Mouse (Mus musculus) liver, adult (tissue): ENCODE measurements around the gene Sdad1.

Experiments used
- GATA4 ChIP-seq: IDR thresholded peaks from 2 replicates; pipeline ENCODE4 v1.6.1; 2014; ENCODE audit warnings: mild to moderate bottlenecking, low read length; ENCODE audit not compliant: insufficient replicate concordance

Gene Sdad1

GRCm38 (mm10) chr5:92309681-92310511 is at the start of gene Sdad1:
Gene Sdad1, minus strand, starts transcription at chr5:92310479.
- peak; percentile 39; the same call in 1 of the 2 replicates for TF ChIP-seq GATA4

DNA sequence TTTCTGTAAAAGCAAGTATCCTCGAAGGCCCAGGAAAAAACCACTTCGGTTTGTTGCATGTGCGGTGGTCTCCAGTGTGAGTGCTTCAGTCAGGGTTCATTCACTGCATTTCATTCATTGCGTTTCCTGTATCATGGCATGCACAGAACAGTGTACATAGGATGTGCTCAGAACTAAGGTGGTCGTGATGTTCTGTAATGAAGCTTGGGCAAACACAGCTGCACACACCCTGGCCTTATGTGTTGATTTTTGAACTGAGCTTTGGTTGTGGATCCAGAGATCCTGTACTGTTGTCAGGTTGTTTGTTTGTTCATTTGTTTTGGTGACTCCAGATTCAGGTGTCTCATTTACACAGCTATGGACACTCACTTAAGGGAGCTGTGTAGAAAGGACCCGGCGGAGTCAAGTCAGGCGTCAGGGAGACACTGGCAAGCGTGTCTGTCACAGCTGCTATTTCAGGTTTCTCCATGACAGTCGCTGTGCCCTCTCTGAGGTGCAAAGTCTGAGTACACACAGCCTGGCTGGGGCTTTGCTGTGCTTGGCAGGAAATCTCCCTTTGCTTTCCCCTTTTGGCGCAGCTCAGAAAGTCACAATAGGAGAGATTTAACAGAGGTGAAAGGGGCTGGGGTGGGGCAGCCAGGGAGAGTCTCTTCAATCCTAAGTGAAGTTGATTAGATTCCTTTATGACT is 48.6 kb upstream of the Sdad1 start:
- no peak for TF ChIP-seq GATA4

GRCm38 (mm10) chr5:92358033-92358432 is 47.8 kb upstream of the Sdad1 start:
- TF ChIP-seq GATA4: no peak

- no peak; the same call in 1 of the 2 replicates for TF ChIP-seq GATA4
Observed at GRCm38 (mm10) chr5:92353517-92353916, 43.2 kb upstream of the Sdad1 start.

DNA sequence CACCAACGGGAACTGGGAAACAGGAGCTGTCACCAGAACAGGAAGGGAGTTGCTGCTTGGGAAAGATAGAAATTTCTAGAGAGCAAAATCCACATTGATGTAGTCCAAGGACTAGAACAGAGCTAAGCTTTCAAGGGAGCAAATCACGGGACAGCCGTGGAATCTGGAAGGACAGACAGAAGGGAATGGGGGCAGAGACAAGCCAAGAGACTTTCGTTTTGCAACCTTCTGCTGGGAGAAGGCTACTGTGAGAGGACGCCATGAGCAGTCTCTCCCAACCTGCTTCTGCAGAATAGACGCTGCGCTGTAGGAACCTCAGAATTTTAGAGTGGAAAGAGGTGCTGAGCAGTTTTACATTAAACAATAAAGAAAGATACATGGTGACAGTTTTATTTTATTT is 39.5 kb upstream of the Sdad1 start:
- no peak for TF ChIP-seq GATA4

- peak; percentile 57; the same call in 1 of the 2 replicates for TF ChIP-seq GATA4
Observed at GRCm38 (mm10) chr5:92348794-92349413, 38.6 kb upstream of the Sdad1 start, which contains the start of gene Cxcl10. Gene Cxcl10, minus strand, starts transcription at chr5:92348889.

DNA sequence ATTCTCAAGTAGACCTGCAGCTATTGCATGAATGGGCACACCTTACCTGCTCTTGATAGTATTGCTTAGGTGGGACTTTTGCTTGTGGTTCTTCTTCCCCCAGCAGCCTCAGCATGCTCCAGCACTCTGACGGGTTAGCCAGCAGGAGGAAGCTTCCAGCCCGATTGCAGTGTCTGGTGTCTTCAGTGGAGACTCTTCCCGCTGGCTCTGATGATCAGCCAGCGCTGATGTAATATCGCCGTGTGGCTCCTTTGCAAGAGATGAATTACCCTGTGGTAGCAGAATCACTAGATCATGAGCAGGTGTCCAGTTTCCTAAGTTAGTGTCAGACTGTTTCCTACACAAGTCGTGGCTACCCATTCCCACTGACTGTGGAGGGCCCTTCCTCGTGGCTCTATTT is 34.7 kb upstream of the Sdad1 start:
- TF ChIP-seq GATA4: no peak

DNA sequence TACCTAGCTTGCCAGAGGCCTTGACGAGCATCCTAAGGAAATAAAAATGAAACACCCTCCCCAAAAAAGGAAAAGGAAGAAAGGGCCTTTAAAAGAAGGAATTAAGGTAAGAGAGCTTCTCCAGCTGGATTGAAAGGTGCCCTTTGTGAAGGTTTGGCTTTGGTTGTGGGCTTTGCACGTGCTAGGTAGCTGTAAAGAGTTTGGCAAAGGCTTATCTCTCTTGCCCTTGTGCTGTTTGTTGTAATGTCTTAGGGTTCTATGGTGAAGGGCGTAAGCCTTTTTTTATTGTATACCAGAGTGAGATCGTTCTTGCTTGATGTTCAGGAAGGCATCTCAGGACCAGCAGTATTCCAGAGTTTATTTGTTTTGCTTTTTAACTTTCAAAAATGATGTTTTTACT is 30.3 kb upstream of the Sdad1 start:
- no peak for TF ChIP-seq GATA4

DNA sequence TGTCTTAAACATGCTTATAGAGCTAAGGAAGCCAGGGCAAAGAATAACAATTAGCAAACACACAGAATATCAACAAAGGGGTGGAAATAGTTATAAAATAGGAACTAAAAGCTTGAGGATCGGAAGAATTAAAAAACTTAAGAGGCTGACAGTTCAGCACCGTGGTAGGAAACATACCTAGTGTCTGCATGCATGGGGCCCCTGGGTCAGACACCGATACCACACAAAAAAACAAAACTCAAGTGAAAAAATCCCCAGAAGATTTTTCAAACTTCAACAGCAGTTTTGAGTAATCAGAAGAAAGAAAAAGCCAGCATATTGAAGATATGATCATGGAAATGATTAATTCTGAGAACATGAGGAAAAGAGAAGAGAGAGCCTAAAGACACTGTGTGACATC is 26.5 kb upstream of the Sdad1 start:
- no peak for TF ChIP-seq GATA4

DNA sequence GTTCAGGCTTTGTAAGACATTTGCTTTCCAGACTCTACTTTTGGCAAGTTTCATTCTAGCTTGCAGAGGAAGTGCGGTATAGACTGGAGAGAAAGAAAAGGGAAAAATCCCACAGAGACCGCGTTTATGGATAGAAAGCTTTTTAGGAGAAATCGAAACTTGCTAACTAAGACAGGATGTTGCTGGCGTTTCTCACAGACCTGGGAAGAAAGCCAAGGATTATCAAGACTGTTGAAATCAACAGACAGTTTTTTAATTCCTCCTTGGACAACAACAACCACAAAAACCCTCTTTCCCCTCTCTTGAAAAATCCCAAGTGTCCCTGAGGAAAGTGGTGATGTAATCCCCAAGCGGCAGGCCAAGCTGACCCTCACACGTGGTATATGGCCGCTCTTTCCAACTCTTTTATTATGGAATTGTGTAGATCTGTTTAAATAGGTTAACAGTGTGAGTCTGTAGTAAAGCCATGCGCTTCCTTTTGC is 22.1 kb upstream of the Sdad1 start:
- peak; percentile 70; the same call in 1 of the 2 replicates for TF ChIP-seq GATA4

DNA sequence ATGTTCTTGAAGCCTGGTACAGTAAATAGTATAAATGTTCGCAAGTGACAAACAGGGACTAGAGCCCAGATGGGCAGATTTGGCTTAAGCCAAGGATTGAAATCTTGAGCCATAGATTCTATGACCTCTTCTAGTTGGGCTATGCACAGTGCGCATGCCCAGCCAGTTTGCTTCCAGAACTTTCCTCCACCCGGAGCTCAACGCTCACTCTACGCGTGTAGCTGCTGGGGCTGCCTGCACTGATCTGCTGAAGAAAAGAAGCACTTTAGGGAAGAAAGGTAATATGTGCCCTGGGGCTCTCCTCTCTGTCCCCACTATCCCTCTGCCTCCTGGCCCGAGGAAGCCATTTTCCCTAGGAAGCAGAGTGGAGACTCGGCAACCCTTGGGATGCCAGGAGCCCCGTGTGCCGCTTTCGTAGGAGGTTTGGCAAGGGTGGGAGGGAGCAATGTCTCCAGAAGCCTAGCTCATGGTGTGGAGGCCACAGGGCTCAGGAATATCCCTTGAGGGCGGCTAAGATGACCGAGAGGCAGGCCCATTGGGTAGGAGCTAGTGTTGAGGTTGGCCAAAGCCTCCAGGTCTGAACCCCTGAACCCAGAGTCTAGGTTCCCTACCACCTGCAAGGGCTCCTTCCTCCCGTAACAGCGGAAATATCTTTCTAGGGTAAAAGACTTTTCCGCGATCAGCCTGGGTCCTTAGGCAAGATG is 21.5 kb upstream of the Sdad1 start, which contains the start of gene Art3:
Gene Art3, plus strand, starts transcription at position 193 of the 704 bp plus-strand sequence.
- no peak for TF ChIP-seq GATA4

- TF ChIP-seq GATA4: no peak
Observed at GRCm38 (mm10) chr5:92331122-92331521, 20.8 kb upstream of the Sdad1 start.

DNA sequence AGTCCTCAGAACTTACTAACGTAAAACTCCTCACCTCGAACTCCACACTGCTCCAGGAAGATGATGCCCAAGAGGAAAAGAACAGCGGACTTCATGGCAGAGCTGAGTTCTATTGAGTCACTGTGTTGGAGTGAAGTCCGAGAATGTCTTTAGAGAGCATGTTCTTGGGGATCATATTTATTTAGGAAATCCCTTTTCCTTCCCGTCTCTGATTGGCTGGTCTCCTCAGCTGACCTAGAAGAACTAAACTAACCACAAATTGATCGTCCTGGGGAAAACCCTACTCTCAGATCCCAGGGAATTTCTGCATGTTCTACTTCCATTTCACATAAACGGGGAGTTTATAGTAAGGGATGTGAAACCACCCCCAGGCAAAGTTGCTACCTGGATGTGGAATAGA is 17.6 kb upstream of the Sdad1 start, which contains the start of gene Cxcl9:
Gene Cxcl9, minus strand, starts transcription at position 151 of the 400 bp plus-strand sequence.
- no peak for TF ChIP-seq GATA4

GRCm38 (mm10) chr5:92327367-92327766 is 17.1 kb upstream of the Sdad1 start:
- peak; percentile 47 for TF ChIP-seq GATA4

DNA sequence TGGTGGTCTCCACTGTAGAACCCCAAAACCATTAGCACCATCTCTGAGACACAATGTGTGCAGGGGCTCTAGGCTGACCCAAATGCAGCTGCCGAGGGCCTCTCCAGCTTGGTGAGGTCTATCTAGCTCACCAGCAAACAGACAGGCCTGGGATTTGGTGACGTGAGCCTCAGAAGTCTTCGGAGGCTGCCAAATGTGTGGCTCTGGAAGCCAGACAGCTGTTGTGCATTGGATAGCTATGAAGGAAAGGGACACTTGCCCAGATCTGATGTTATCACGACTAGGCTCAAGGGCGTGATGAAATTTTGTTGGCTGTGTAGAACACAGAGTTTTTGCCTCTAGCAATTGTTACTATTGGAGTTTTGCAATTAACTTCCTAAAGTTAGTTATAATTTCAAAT is 13.0 kb upstream of the Sdad1 start:
- TF ChIP-seq GATA4: no peak
